Mouse (Mus musculus) gastrocnemius, postnatal 10 days (tissue): ENCODE measurements around the gene Srrd. TPM values are rescaled to one million over a fixed set of nuclear protein-coding genes. Genes with fewer than 3 reads are reported as not detected.
A peak's percentile ranks its signal among the peaks of the same experiment; 100 is the strongest.
"Not testable (repeated sequence)": the region's sequence is repeated elsewhere in the genome, so short reads cannot be mapped to it uniquely, and the experiment has no call there.

Experiments
- DNase-seq: peaks from one replicate; pipeline ENCODE4 v3.0.0; 2021; ENCODE audit warnings: mixed read lengths
- total RNA-seq, 2 experiments: library from RNA; stranded (reverse); gene quantifications; 2 replicates each; pipeline ENCODE4 v1.2.3; 2021

Srrd gene
- total RNA-seq, 2 experiments from 2014 or later = 4.7 to 5.0 TPM

DNA sequence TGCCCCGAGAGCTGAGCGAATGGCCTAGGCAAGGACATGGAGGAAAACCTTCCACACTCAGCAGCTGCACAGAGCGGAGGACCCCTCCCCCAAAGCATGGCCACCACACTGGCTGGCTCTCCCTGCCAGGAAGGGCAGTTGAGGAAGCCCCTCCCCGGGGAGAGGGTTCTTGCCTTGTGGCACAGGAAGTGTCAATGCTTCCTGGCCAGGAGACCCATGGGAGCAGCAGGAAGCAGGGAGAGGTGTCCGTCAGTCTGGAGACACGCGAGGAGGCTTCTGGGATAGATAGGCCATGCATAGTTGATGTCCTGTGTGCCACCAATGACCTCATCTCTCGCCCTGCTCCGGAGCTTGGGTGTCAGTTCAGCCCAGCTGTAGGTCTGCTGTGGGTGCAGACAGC, 13.5 kb upstream of the Srrd start:
- no peak for DNase-seq

DNA sequence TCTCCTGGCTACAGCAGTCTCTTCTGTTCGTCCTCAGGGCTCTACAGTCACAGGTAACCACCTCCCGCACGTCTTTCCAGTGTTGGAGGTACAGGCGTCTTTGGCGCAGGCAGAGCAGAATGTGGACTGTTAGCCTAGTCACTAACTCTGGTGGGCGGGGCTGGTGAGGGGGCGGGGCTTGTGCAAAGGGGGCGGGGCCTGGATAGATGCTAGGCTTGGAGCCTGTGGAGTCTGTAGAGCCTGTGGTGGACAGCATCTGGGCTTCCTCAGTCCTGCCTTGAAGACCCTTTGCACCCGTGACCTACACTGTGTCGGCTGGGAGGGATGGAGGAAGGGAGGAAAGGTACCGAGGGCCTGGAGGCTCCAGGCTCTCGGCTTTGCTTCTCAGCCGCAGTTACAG, 13.1 kb upstream of the Srrd start, which contains the start of gene Gm6583:
Gm6583 (minus strand) TSS at position 124 of the 400 bp plus-strand sequence.
- no peak for DNase-seq

- DNase-seq = no peak
Observed at GRCm38 (mm10) chr5:112355493-112355892, 12.7 kb upstream of the Srrd start.

DNA sequence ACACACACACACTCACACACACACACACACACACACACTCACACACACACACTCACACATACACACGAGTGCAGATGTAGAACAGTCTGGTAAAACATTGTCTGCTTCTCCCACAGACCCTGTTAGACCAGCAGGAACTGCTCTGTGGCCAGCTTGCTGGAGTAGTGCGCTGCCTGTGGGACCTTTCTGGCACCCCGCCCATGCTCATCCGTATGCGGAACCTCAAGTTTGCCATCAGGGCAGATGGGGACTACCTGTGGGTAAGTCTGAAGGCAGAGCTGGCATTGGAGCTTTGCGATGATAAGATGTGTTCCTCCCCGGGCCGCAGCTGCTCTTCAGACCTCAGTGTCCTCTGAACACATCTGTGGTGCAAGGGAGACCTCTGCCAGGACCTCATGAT, 6.3 kb upstream of the Srrd start:
- no peak for DNase-seq

GRCm38 (mm10) chr5:112346211-112346965, 3.5 kb upstream of the Srrd start:
- DNase-seq = no peak

DNA sequence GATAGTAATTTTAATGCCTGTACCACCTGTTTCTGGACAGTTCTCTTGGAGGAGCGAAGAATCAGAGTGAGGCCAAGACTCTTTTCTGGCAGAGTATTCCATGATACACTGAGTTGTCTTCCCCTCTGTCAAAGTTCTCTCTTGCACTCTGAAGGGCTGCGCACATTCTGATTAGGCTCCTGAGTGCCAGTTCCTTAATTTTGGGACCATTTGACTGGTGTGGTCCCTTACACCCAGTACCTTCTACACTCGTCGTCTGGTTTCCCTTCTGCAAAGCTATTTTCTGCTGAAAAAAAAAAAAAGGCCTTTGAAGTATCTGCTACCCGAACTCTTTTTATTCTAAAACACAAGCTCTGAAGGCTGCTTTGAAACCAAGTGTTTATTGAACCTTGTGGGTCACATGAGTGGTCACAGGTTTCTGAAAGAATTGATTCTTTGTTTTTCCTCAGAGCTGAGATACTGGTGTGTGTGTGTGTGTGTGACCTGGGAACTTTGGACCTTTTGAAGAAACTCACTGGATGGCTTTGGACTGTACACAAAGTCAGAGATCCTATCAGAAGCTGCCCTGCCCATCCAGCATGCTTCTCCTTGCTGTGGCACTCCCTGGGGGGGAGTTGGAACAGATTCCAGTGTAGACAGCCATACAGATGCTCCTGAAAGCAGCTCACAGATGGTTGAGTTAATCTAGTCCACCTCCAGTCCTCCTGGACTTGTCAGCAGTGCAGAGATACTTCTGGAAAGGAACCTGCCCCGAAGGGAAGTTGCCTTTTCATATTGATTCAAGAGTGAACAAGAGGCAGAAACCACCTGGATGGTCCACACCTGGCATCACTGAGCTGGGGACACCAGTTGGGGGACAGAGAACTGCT, 1.5 kb upstream of the Srrd start:
- no peak for DNase-seq

DNA sequence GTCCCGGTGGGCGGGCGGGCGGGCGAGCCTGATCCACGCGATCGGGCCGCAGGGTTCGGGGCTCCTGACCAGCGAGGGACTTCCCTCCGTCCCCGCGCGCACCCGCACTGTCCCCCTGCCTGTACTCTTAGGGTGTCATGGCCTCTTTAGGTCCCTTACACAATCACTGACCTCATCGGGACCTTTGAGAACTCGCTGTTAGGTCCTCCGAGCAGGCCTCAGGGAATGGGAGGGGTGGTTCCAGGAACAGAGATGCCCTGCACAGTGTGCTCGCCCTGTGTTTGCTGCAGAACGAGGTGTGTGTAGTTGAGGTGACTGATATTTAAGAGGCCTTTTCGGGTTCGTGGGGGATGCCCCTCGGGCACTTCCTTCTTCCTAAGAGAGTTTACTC, 360 bp upstream of the Srrd start:
- no peak for DNase-seq

GRCm38 (mm10) chr5:112339215-112339614, 3.6 kb downstream of the Srrd start:
- no peak for DNase-seq

GRCm38 (mm10) chr5:112337004-112337403, 5.8 kb downstream of the Srrd start:
- DNase-seq = no peak

GRCm38 (mm10) chr5:112335473-112335872, 7.4 kb downstream of the Srrd start:
- peak; percentile 37 for DNase-seq

GRCm38 (mm10) chr5:112329805-112330564, 12.9 kb downstream of the Srrd start:
- DNase-seq = no peak

GRCm38 (mm10) chr5:112327854-112328253, 15.0 kb downstream of the Srrd start:
- no peak for DNase-seq

DNA sequence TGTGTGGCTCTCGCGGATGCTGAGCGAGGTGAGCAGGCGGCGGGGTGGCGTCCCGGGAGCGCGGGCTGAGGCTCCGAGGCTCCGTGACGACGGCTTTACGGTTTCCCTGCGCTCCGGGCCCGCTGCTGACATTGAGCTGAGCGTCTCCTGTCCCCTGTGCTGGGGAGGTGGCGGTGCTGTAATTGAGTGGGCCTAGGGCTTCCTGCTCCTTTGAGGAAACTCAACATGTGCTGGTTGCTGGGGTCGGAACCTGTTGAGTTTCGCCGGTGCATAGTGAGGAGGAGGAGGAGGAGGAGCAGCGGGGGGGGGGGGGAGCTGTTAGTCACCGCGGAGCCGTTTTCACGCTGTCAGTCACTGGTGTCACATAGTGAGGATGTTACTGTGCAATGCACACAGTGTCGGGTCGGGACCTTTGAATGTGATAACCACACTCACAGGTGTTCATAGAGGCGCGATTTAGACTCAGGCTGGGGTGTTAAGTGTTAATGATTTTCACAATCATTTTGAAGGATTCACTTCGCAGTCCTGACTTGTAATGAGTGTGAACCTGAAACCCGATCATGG, 16.3 kb downstream of the Srrd start:
- no peak for DNase-seq

DNA sequence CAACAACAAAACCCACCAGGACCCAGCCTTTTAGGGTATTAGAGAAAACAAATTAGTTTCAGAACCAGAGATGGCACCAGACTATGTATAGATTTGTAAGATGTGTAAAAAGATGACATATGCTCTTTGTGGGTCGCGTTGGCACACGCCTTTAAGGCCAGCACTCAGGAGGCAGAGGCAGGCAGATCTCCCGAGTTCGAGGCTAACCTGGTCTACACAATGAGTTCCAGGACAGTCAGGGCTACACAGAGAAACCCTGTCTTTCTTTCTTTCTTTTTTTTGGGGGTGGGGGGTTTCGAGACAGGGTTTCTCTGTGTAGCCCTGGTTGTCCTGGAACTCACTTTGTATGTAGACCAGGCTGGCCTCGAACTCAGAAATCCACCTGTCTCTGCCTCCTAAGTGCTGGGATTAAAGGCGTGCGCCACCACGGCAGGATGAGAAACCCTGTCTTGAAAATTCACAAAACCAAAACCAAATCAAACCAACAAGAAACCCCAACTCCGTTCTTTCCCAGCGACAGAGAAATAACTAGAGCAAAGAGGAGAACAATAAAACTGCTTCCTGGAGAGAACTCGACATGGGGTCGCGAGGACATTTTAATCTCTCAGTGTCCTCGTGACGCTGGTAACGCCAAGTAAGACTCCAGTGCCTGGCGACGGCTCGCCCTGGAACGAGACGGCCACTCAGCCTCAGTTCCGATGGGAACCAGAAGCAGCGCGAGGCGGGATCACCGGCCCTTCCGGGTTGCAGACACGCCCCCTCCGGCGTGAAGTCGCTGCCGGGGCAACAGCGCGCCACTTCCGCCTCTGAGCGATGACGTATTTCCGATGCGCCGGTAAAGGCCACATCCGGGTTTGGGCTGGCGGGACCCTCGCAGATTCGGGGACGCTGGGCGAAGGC, 17.0 kb downstream of the Srrd start, which contains the start of gene Tfip11:
Tfip11 (plus strand) TSS at position 813 of the 900 bp plus-strand sequence.
- DNase-seq = peak; percentile 96

- DNase-seq = no peak
Observed at GRCm38 (mm10) chr5:112324637-112325545, 17.9 kb downstream of the Srrd start.

DNA sequence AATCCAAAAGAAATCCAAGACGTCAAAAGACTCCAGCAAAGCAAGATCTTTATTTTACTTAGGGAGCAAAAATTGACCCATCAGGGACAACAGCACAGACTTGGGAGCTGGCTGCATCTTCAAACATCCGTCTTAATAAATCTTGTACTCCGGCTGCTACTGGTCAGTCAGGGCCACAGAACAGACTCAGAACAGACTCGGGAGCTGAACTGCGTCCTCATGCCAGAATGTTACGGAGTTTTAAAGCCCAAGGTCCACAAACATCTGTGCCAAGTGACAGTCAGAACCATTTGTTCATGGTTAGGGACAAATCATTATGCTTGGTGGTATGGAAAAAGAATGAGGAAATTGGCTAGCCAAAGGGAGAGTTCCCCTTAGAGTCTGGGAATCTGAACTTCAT, 19.6 kb downstream of the Srrd start:
- no peak for DNase-seq

GRCm38 (mm10) chr5:112321376-112321775, 21.5 kb downstream of the Srrd start:
- DNase-seq = no peak

GRCm38 (mm10) chr5:112320936-112321335, 21.9 kb downstream of the Srrd start:
- no peak for DNase-seq

DNA sequence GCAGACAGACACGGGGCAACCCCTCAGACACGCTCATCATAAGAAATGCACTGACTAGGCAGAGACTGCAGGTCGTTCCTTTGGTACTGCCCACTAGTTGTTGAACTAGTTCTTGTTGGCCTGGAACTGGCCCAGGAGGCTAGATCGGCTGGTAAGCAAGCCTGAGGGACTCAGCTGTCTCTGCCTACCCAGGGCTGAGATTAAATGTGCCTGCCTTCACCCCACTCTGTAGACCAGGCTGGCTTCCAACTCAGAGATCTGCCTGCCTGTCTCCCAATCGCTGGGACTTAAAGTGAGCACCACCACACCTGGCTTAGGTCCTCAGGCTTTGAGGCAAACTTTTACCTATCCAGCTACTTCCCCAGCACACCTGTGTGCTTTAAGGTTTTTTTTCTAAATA, 22.5 kb downstream of the Srrd start:
- no peak for DNase-seq

DNA sequence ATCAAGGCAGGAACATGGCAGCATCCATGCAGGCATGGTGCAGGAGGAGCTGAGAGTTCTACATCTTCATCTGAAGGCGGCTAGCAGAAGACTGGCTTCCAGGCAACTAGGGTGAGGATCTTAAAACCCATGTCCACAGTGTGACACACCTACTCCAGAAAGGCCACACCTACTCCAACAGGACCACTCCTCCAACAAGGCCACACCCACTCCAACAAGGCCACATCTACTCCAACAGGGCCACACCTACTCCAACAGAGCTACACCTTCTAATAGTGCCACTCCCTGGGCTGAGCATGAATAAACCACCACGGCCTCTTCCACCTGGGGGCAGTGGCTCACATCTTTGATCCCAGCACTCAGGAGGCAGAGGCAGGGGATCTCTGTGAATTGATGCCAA, 23.5 kb downstream of the Srrd start:
- DNase-seq = not testable (repeated sequence)
